Mouse (Mus musculus): ENCODE data around the gene Kcnma1. TPM values are rescaled to one million over a fixed set of nuclear protein-coding genes. Genes with fewer than 3 reads are reported as not detected.

Gene Kcnma1
- total RNA-seq, 1 experiment from 2014 or later: not detected

GRCm38 (mm10) chr14:23643162-23643561, 371.1 kb downstream of the Kcnma1 start:
- ATAC-seq (replicated peaks; ENCODE audit: insufficient number of reproducible peaks, low FRiP score, low TSS enrichment, poor library complexity, severe bottlenecking): no peak

GRCm38 (mm10) chr14:23640665-23641064, 373.6 kb downstream of the Kcnma1 start:
- ATAC-seq (replicated peaks; ENCODE audit: insufficient number of reproducible peaks, low FRiP score, low TSS enrichment, poor library complexity, severe bottlenecking): no peak

GRCm38 (mm10) chr14:23638078-23638695, 376.1 kb downstream of the Kcnma1 start:
- no peak for ATAC-seq (replicated peaks; ENCODE audit: insufficient number of reproducible peaks, low FRiP score, low TSS enrichment, poor library complexity, severe bottlenecking)

- no peak for ATAC-seq (replicated peaks; ENCODE audit: insufficient number of reproducible peaks, low FRiP score, low TSS enrichment, poor library complexity, severe bottlenecking)
Measured at GRCm38 (mm10) chr14:23635903-23636302, 378.4 kb downstream of the Kcnma1 start.

- ATAC-seq (replicated peaks; ENCODE audit: insufficient number of reproducible peaks, low FRiP score, low TSS enrichment, poor library complexity, severe bottlenecking): no peak
Measured at GRCm38 (mm10) chr14:23633011-23633595, 381.2 kb downstream of the Kcnma1 start.

- no peak for ATAC-seq (replicated peaks; ENCODE audit: insufficient number of reproducible peaks, low FRiP score, low TSS enrichment, poor library complexity, severe bottlenecking)
Measured at GRCm38 (mm10) chr14:23626925-23627324, 387.4 kb downstream of the Kcnma1 start.

- no peak for ATAC-seq (replicated peaks; ENCODE audit: insufficient number of reproducible peaks, low FRiP score, low TSS enrichment, poor library complexity, severe bottlenecking)
Measured at GRCm38 (mm10) chr14:23626114-23626513, 388.2 kb downstream of the Kcnma1 start.

GRCm38 (mm10) chr14:23625436-23625835, 388.9 kb downstream of the Kcnma1 start:
- ATAC-seq (replicated peaks; ENCODE audit: insufficient number of reproducible peaks, low FRiP score, low TSS enrichment, poor library complexity, severe bottlenecking): no peak

- ATAC-seq (replicated peaks; ENCODE audit: insufficient number of reproducible peaks, low FRiP score, low TSS enrichment, poor library complexity, severe bottlenecking): no peak
Measured at GRCm38 (mm10) chr14:23624455-23624854, 389.8 kb downstream of the Kcnma1 start.

GRCm38 (mm10) chr14:23620685-23621084, 393.6 kb downstream of the Kcnma1 start:
- ATAC-seq (replicated peaks; ENCODE audit: insufficient number of reproducible peaks, low FRiP score, low TSS enrichment, poor library complexity, severe bottlenecking): no peak

GRCm38 (mm10) chr14:23618973-23619372, 395.3 kb downstream of the Kcnma1 start:
- no peak for ATAC-seq (replicated peaks; ENCODE audit: insufficient number of reproducible peaks, low FRiP score, low TSS enrichment, poor library complexity, severe bottlenecking)

- ATAC-seq (replicated peaks; ENCODE audit: insufficient number of reproducible peaks, low FRiP score, low TSS enrichment, poor library complexity, severe bottlenecking): no peak
Measured at GRCm38 (mm10) chr14:23618081-23618480, 396.2 kb downstream of the Kcnma1 start.

- ATAC-seq (replicated peaks; ENCODE audit: insufficient number of reproducible peaks, low FRiP score, low TSS enrichment, poor library complexity, severe bottlenecking): no peak
Measured at GRCm38 (mm10) chr14:23610054-23610453, 404.2 kb downstream of the Kcnma1 start.

- ATAC-seq (replicated peaks; ENCODE audit: insufficient number of reproducible peaks, low FRiP score, low TSS enrichment, poor library complexity, severe bottlenecking): no peak
Measured at GRCm38 (mm10) chr14:23605740-23606139, 408.6 kb downstream of the Kcnma1 start.

GRCm38 (mm10) chr14:23602937-23603336, 411.4 kb downstream of the Kcnma1 start:
- ATAC-seq (replicated peaks; ENCODE audit: insufficient number of reproducible peaks, low FRiP score, low TSS enrichment, poor library complexity, severe bottlenecking): no peak

GRCm38 (mm10) chr14:23602054-23602453, 412.2 kb downstream of the Kcnma1 start:
- ATAC-seq (replicated peaks; ENCODE audit: insufficient number of reproducible peaks, low FRiP score, low TSS enrichment, poor library complexity, severe bottlenecking): no peak

- no peak for ATAC-seq (replicated peaks; ENCODE audit: insufficient number of reproducible peaks, low FRiP score, low TSS enrichment, poor library complexity, severe bottlenecking)
Measured at GRCm38 (mm10) chr14:23594629-23595028, 419.7 kb downstream of the Kcnma1 start.

- ATAC-seq (replicated peaks; ENCODE audit: insufficient number of reproducible peaks, low FRiP score, low TSS enrichment, poor library complexity, severe bottlenecking): no peak
Measured at GRCm38 (mm10) chr14:23592826-23593447, 421.4 kb downstream of the Kcnma1 start.

- no peak for ATAC-seq (replicated peaks; ENCODE audit: insufficient number of reproducible peaks, low FRiP score, low TSS enrichment, poor library complexity, severe bottlenecking)
Measured at GRCm38 (mm10) chr14:23589744-23590481, 424.4 kb downstream of the Kcnma1 start.

- ATAC-seq (replicated peaks; ENCODE audit: insufficient number of reproducible peaks, low FRiP score, low TSS enrichment, poor library complexity, severe bottlenecking): no peak
Measured at GRCm38 (mm10) chr14:23587451-23587850, 426.8 kb downstream of the Kcnma1 start.

All from monocyte, adult 5-6 weeks (primary cell).